9 mouse cellular contexts compared by ENCODE assay signal in genomic region chr14:56177651-56178050, GRCm38 (mm10). TPM values are rescaled to one million over a fixed set of nuclear protein-coding genes. Genes with fewer than 3 reads are reported as not detected.
DNase-seq lines count a peak whose midpoint lies in the region; ATAC-seq and TF ChIP-seq lines count a peak whose summit lies in the region.
"Not testable (repeated sequence)": the region's sequence is repeated elsewhere in the genome, so short reads cannot be mapped to it uniquely, and the experiment has no call there.
"Had no signal": no experiment of that assay in that cellular context is flagged by ENCODE, and none has a peak within 500 bp of the region (broad histone marks: within the 10 kb centered on the region; RNA-seq: fewer than 3 reads in every experiment).

No protein-coding gene starts in this region.

- H3K36me3 ChIP-seq in embryonic facial prominence, embryonic 14.5 days (ENCODE audit: control insufficient read depth, insufficient read depth, low read length); lung, embryonic 14.5 days (ENCODE audit: insufficient read depth): not testable (repeated sequence)

- H3K27ac ChIP-seq in bone marrow, adult 2 months (ENCODE audit: control insufficient read depth, insufficient read depth, low read depth, low read length, poor library complexity); embryonic facial prominence, embryonic 14.5 days (replicated peaks; ENCODE audit: low read depth, low read length); lung, embryonic 14.5 days (ENCODE audit: low read depth): not testable (repeated sequence)

- not testable (repeated sequence) for H3K4me1 ChIP-seq in bone marrow, adult 2 months (ENCODE audit: control insufficient read depth, insufficient read depth, low read length); embryonic facial prominence, embryonic 14.5 days (ENCODE audit: control insufficient read depth, insufficient read depth, low read length); lung, embryonic 14.5 days (ENCODE audit: insufficient read depth)

- DNase-seq in ES-CJ7 (ENCODE audit: low read depth, low spot score), result peak; percentile 64
- peak; percentile 31 for DNase-seq in embryonic facial prominence, embryonic 14.5 days (ENCODE audit: low spot score)
- DNase-seq in heart, postnatal 4 days, result peak; percentile 60
- DNase-seq in layer of hippocampus, adult 11-12 months (ENCODE audit: low spot score), result peak; percentile 37
- peak; percentile 67 for DNase-seq in lung, embryonic 14.5 days
- peak; percentile 34 for DNase-seq in ovary, postnatal 36 days (ENCODE audit: low spot score)
- peak; percentile 31 to 44 for DNase-seq in thymus, postnatal 36 days

- H3K27me3 ChIP-seq in embryonic facial prominence, embryonic 14.5 days (replicated peaks; ENCODE audit: control insufficient read depth, insufficient read depth, low read length); lung, embryonic 14.5 days (ENCODE audit: insufficient read depth, low read length): not testable (repeated sequence)

- not testable (repeated sequence) for H3K4me2 ChIP-seq in embryonic facial prominence, embryonic 14.5 days (ENCODE audit: low read depth, low read length); lung, embryonic 14.5 days

- TF ChIP-seq POLR2A in bone marrow, adult 2 months (IDR thresholded peaks at IDR 0.05; ENCODE audit: borderline replicate concordance, control insufficient read depth, low read depth, low read length), result not testable (repeated sequence)

- not testable (repeated sequence) for ATAC-seq in embryonic facial prominence, embryonic 14.5 days (ENCODE audit: low read depth); lung, embryonic 14.5 days (ENCODE audit: insufficient read depth)

- H3K9ac ChIP-seq in embryonic facial prominence, embryonic 14.5 days (ENCODE audit: low read depth, low read length); lung, embryonic 14.5 days: not testable (repeated sequence)

- WGBS in bone marrow, adult 2 months, result 16% methylated on average over 8 of the region's 8 CpGs
- 31% methylated on average over 6 of the region's 8 CpGs for WGBS in embryonic facial prominence, embryonic 14.5 days
- WGBS in lung, embryonic 14.5 days, result 20% methylated on average over 8 of the region's 8 CpGs

- TF ChIP-seq CTCF in bone marrow, adult 2 months (IDR thresholded peaks at IDR 0.05; ENCODE audit: control insufficient read depth, insufficient read depth, low read length), result peak; percentile 63
- TF ChIP-seq CTCF in lung, embryonic 14.5 days (IDR thresholded peaks at IDR 0.05; ENCODE audit: low read depth), result peak; percentile 74

- H3K4me3 ChIP-seq in bone marrow, adult 2 months (replicated peaks; ENCODE audit: control insufficient read depth, low read depth, low read length); embryonic facial prominence, embryonic 14.5 days (ENCODE audit: low read depth, low read length); lung, embryonic 14.5 days (ENCODE audit: low read depth, low read length): not testable (repeated sequence)

- not testable (repeated sequence) for H3K9me3 ChIP-seq in embryonic facial prominence, embryonic 14.5 days (ENCODE audit: control insufficient read depth, low read length); lung, embryonic 14.5 days (ENCODE audit: low read depth, low read length)

RNA-seq across cellular contexts. Expression of gene Gzmn, which starts 3.3 kb away (rescaled TPM):
- not detected in 2 replicates for polyA plus RNA-seq in bone marrow, adult 2 months (2011; ENCODE audit: insufficient read depth, insufficient read length, low replicate concordance, missing spikeins)
- polyA plus RNA-seq in embryonic facial prominence, embryonic 14.5 days (2014; fragmentation: Nextera tagmentation; extraction: Ambion mirVana), result not detected in 2 replicates
- total RNA-seq in heart, postnatal 4 days (2021), result not detected
- polyA plus RNA-seq in lung, embryonic 14.5 days (2014; fragmentation: Nextera tagmentation; extraction: Ambion mirVana), result not detected in 2 replicates
- polyA plus RNA-seq: heart, embryonic 12.5 days had no signal

RNA-seq across cellular contexts. Expression of gene Gzmg, which starts 18.3 kb away (rescaled TPM):
- not detected in 2 replicates for polyA plus RNA-seq in bone marrow, adult 2 months (2011; ENCODE audit: insufficient read depth, insufficient read length, low replicate concordance, missing spikeins)
- not detected in 2 replicates for polyA plus RNA-seq in embryonic facial prominence, embryonic 14.5 days (2014; fragmentation: Nextera tagmentation; extraction: Ambion mirVana)
- total RNA-seq in heart, postnatal 4 days (2021), result not detected
- polyA plus RNA-seq in lung, embryonic 14.5 days (2014; fragmentation: Nextera tagmentation; extraction: Ambion mirVana), result not detected in 2 replicates
- polyA plus RNA-seq: heart, embryonic 12.5 days had no signal

RNA-seq across cellular contexts. Expression of gene Gzmf, which starts 33.6 kb away (rescaled TPM):
- polyA plus RNA-seq in bone marrow, adult 2 months (2011; ENCODE audit: insufficient read depth, insufficient read length, low replicate concordance, missing spikeins), result not detected in 2 replicates
- polyA plus RNA-seq in embryonic facial prominence, embryonic 14.5 days (2014; fragmentation: Nextera tagmentation; extraction: Ambion mirVana), result not detected in 2 replicates
- total RNA-seq in heart, postnatal 4 days (2021), result not detected
- not detected in 2 replicates for polyA plus RNA-seq in lung, embryonic 14.5 days (2014; fragmentation: Nextera tagmentation; extraction: Ambion mirVana)
- polyA plus RNA-seq: heart, embryonic 12.5 days had no signal

RNA-seq across cellular contexts. Expression of gene Gzmd, which starts 45.2 kb away (rescaled TPM):
- polyA plus RNA-seq in bone marrow, adult 2 months (2011; ENCODE audit: insufficient read depth, insufficient read length, low replicate concordance, missing spikeins), result not detected in 2 replicates
- polyA plus RNA-seq in embryonic facial prominence, embryonic 14.5 days (2014; fragmentation: Nextera tagmentation; extraction: Ambion mirVana), result not detected in 2 replicates
- not detected for total RNA-seq in heart, postnatal 4 days (2021)
- polyA plus RNA-seq in lung, embryonic 14.5 days (2014; fragmentation: Nextera tagmentation; extraction: Ambion mirVana), result not detected in 2 replicates
- polyA plus RNA-seq: heart, embryonic 12.5 days had no signal

RNA-seq across cellular contexts. Expression of gene Gzmc, which starts 56.8 kb away (rescaled TPM):
- not detected in 2 replicates for polyA plus RNA-seq in bone marrow, adult 2 months (2011; ENCODE audit: insufficient read depth, insufficient read length, low replicate concordance, missing spikeins)
- 0.46 and 0.55 TPM in 2 replicates for polyA plus RNA-seq in embryonic facial prominence, embryonic 14.5 days (2014; fragmentation: Nextera tagmentation; extraction: Ambion mirVana)
- not detected for total RNA-seq in heart, postnatal 4 days (2021)
- polyA plus RNA-seq in lung, embryonic 14.5 days (2014; fragmentation: Nextera tagmentation; extraction: Ambion mirVana), result not detected in 2 replicates
- polyA plus RNA-seq: heart, embryonic 12.5 days had no signal
